Mouse (Mus musculus): ENCODE measurements around the gene Irak3. TPM values are rescaled to one million over a fixed set of nuclear protein-coding genes. Genes with fewer than 3 reads are reported as not detected.

The Irak3 gene
- polyA plus RNA-seq (2015; fragmentation: Nextera tagmentation; extraction: Ambion mirVana): 1.3 and 1.8 TPM in 2 replicates

- peak within 1 kb of the TSS; percentile 66 for H3K27ac ChIP-seq (replicated peaks)
- no peaks in the 10 kb centered on the region for H3K36me3 ChIP-seq (replicated peaks)
- H3K27me3 ChIP-seq: peaks cover 17% of the 10 kb centered on the region
- H3K4me2 ChIP-seq: peak within 1 kb of the TSS; percentile 88
- peaks cover 13% of the 10 kb centered on the region for H3K4me1 ChIP-seq (replicated peaks)
- no peaks in the 10 kb centered on the region for H3K9me3 ChIP-seq (replicated peaks)
- peak within 1 kb of the TSS; percentile 33 for H3K9ac ChIP-seq
- under 1% methylated on average over 13 of the region's 13 CpGs for WGBS (ENCODE audit: insufficient replicate concordance)
- peak within 1 kb of the TSS; percentile 61 for H3K4me3 ChIP-seq (replicated peaks)
- ATAC-seq (ENCODE audit: insufficient read depth): 0 out of 2 replicates have a peak, but pooled peaks have one; percentile 45
Measured at GRCm38 (mm10) chr10:120201961-120202402, at the start of gene Irak3. Gene Irak3 (minus strand): TSS chr10:120202130.

GRCm38 (mm10) chr10:120250911-120251683, 49.2 kb upstream of the Irak3 start:
- no peaks in the 10 kb centered on the region for H3K4me1 ChIP-seq (replicated peaks)
- no peaks in the 10 kb centered on the region for H3K36me3 ChIP-seq (replicated peaks)
- no peak overlapping the region for H3K4me2 ChIP-seq
- WGBS (ENCODE audit: insufficient replicate concordance): 47% methylated on average over 11 of the region's 11 CpGs
- ATAC-seq (ENCODE audit: insufficient read depth): no peak
- no peak overlapping the region for H3K4me3 ChIP-seq (replicated peaks)
- no peak overlapping the region for H3K9ac ChIP-seq
- no peaks in the 10 kb centered on the region for H3K9me3 ChIP-seq (replicated peaks)
- H3K27me3 ChIP-seq: no peaks in the 10 kb centered on the region
- H3K27ac ChIP-seq (replicated peaks): no peak overlapping the region

- WGBS (ENCODE audit: insufficient replicate concordance): 36% methylated on average over 9 of the region's 9 CpGs
- Histone ChIP-seq H3K4me2 (no peak overlapping the region), H3K4me1 (replicated peaks) (no peaks in the 10 kb centered on the region), H3K27me3 (no peaks in the 10 kb centered on the region), H3K9me3 (replicated peaks) (no peaks in the 10 kb centered on the region), H3K27ac (replicated peaks) (no peak overlapping the region), H3K9ac (no peak overlapping the region), H3K4me3 (replicated peaks) (no peak overlapping the region), H3K36me3 (replicated peaks) (no peaks in the 10 kb centered on the region)
- no peak for ATAC-seq (ENCODE audit: insufficient read depth)
Measured at GRCm38 (mm10) chr10:120246994-120247750, 45.2 kb upstream of the Irak3 start.

- no peak overlapping the region for H3K9ac ChIP-seq
- H3K9me3 ChIP-seq (replicated peaks): no peaks in the 10 kb centered on the region
- H3K4me2 ChIP-seq: no peak overlapping the region
- no peaks in the 10 kb centered on the region for H3K4me1 ChIP-seq (replicated peaks)
- ATAC-seq (ENCODE audit: insufficient read depth): no peak
- no peak overlapping the region for H3K27ac ChIP-seq (replicated peaks)
- no peaks in the 10 kb centered on the region for H3K27me3 ChIP-seq
- H3K36me3 ChIP-seq (replicated peaks): no peaks in the 10 kb centered on the region
- WGBS (ENCODE audit: insufficient replicate concordance): 75% methylated on average over 5 of the region's 5 CpGs
- H3K4me3 ChIP-seq (replicated peaks): no peak overlapping the region
Measured at GRCm38 (mm10) chr10:120245681-120246080, 43.8 kb upstream of the Irak3 start.

- 49% methylated on average over 6 of the region's 6 CpGs for WGBS (ENCODE audit: insufficient replicate concordance)
Measured at GRCm38 (mm10) chr10:120242421-120242820, 40.5 kb upstream of the Irak3 start.

GRCm38 (mm10) chr10:120239476-120239875, 37.5 kb upstream of the Irak3 start:
- H3K27me3 ChIP-seq: no peaks in the 10 kb centered on the region
- H3K4me3 ChIP-seq (replicated peaks): no peak overlapping the region
- no peak overlapping the region for H3K9ac ChIP-seq
- H3K4me1 ChIP-seq (replicated peaks): no peaks in the 10 kb centered on the region
- ATAC-seq (ENCODE audit: insufficient read depth): no peak
- no peaks in the 10 kb centered on the region for H3K36me3 ChIP-seq (replicated peaks)
- H3K4me2 ChIP-seq: no peak overlapping the region
- no peak overlapping the region for H3K27ac ChIP-seq (replicated peaks)
- H3K9me3 ChIP-seq (replicated peaks): no peaks in the 10 kb centered on the region
- WGBS (ENCODE audit: insufficient replicate concordance): 42% methylated on average over 6 of the region's 6 CpGs

More at GRCm38 (mm10) chr10:120242421-120242820, 40.5 kb upstream of the Irak3 start:
- no peak overlapping the region for H3K9ac ChIP-seq
- no peaks in the 10 kb centered on the region for H3K27me3 ChIP-seq
- H3K4me2 ChIP-seq: no peak overlapping the region
- no peaks in the 10 kb centered on the region for H3K4me1 ChIP-seq (replicated peaks)
- no peak for ATAC-seq (ENCODE audit: insufficient read depth)
- no peak overlapping the region for H3K4me3 ChIP-seq (replicated peaks)
- no peak overlapping the region for H3K27ac ChIP-seq (replicated peaks)
- H3K36me3 ChIP-seq (replicated peaks): no peaks in the 10 kb centered on the region
- no peaks in the 10 kb centered on the region for H3K9me3 ChIP-seq (replicated peaks)

GRCm38 (mm10) chr10:120238241-120238640, 36.3 kb upstream of the Irak3 start:
- Histone ChIP-seq H3K4me2 (no peak overlapping the region), H3K9ac (no peak overlapping the region), H3K9me3 (replicated peaks) (no peaks in the 10 kb centered on the region), H3K4me1 (replicated peaks) (no peaks in the 10 kb centered on the region), H3K27me3 (no peaks in the 10 kb centered on the region), H3K36me3 (replicated peaks) (no peaks in the 10 kb centered on the region), H3K27ac (replicated peaks) (no peak overlapping the region), H3K4me3 (replicated peaks) (no peak overlapping the region)
- WGBS (ENCODE audit: insufficient replicate concordance): 60% methylated on average over 8 of the region's 8 CpGs
- no peak for ATAC-seq (ENCODE audit: insufficient read depth)

GRCm38 (mm10) chr10:120236855-120237254, 34.9 kb upstream of the Irak3 start:
- 54% methylated on average over 9 of the region's 9 CpGs for WGBS (ENCODE audit: insufficient replicate concordance)

GRCm38 (mm10) chr10:120233655-120234367, 31.9 kb upstream of the Irak3 start:
- peaks cover 27% of the 10 kb centered on the region for H3K36me3 ChIP-seq (replicated peaks)
- H3K4me2 ChIP-seq: peak overlapping the region; percentile 58
- no peaks in the 10 kb centered on the region for H3K27me3 ChIP-seq
- H3K9ac ChIP-seq: no peak overlapping the region
- 22% methylated on average over 18 of the region's 18 CpGs for WGBS (ENCODE audit: insufficient replicate concordance)
- H3K27ac ChIP-seq (replicated peaks): no peak overlapping the region
- H3K9me3 ChIP-seq (replicated peaks): no peaks in the 10 kb centered on the region
- H3K4me3 ChIP-seq (replicated peaks): 0 out of 2 replicates have a peak overlapping the region, but pooled peaks have one; percentile 19
- peaks cover 6% of the 10 kb centered on the region for H3K4me1 ChIP-seq (replicated peaks)
- no peak for ATAC-seq (ENCODE audit: insufficient read depth)

More at GRCm38 (mm10) chr10:120236855-120237254, 34.9 kb upstream of the Irak3 start:
- H3K9me3 ChIP-seq (replicated peaks): no peaks in the 10 kb centered on the region
- no peaks in the 10 kb centered on the region for H3K27me3 ChIP-seq
- H3K4me1 ChIP-seq (replicated peaks): no peaks in the 10 kb centered on the region
- H3K27ac ChIP-seq (replicated peaks): no peak overlapping the region
- no peak overlapping the region for H3K9ac ChIP-seq
- H3K36me3 ChIP-seq (replicated peaks): peaks cover 6% of the 10 kb centered on the region; the same call in 1 of the 2 replicates
- no peak overlapping the region for H3K4me2 ChIP-seq
- H3K4me3 ChIP-seq (replicated peaks): no peak overlapping the region
- ATAC-seq (ENCODE audit: insufficient read depth): no peak

GRCm38 (mm10) chr10:120231718-120232117, 29.8 kb upstream of the Irak3 start:
- Histone ChIP-seq H3K9me3 (replicated peaks) (no peaks in the 10 kb centered on the region), H3K4me2 (no peak overlapping the region), H3K4me1 (replicated peaks) (peaks cover 21% of the 10 kb centered on the region), H3K27ac (replicated peaks) (no peak overlapping the region), H3K36me3 (replicated peaks) (peaks cover 32% of the 10 kb centered on the region), H3K4me3 (replicated peaks) (no peak overlapping the region), H3K27me3 (no peaks in the 10 kb centered on the region), H3K9ac (no peak overlapping the region)
- no peak for ATAC-seq (ENCODE audit: insufficient read depth)
- 23% methylated on average over 5 of the region's 5 CpGs for WGBS (ENCODE audit: insufficient replicate concordance)
